Mouse (Mus musculus): ENCODE data around the gene Myo10.

DNA sequence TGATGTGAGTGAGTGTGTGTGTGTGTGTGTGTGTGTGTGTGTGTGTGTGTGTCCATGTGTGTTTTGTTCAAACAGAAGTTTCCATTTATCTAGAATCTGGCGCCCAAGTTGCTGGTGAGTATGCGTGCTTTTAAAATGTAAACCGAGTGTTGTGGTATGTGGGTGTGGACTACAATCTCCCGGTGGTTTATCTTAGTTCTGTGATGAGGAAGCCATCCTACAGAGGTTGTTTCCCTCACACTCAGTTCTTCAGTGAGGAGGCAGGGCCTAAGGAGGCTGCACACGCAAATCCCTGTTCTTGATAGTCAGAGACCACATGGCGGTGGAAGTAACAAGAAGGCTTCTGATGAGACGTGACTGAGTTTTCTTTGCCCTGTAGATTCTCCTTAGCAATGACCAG is 73.6 kb downstream of the Myo10 start:
- TF ChIP-seq GATA1 (IDR thresholded peaks at IDR 0.05; ENCODE audit: borderline replicate concordance, low read length) (no peak), FLI1 (IDR thresholded peaks at IDR 0.05; ENCODE audit: low read length) (no peak)
